Mouse (Mus musculus) stomach, postnatal 0 days (tissue): ENCODE results near the gene Taok3.

Source experiments
- CTCF ChIP-seq: IDR thresholded peaks from 2 replicates; pipeline ENCODE4 v1.5.1; 2016; ENCODE audit warnings: antibody characterized with exemption, low read depth, mild to moderate bottlenecking, moderate library complexity
- EP300 ChIP-seq: optimal IDR thresholded peaks from 2 replicates; pipeline ENCODE3; 2016; ENCODE audit warnings: antibody characterized with exemption

GRCm38 (mm10) chr5:117175896-117176295 lies 56.0 kb downstream of the Taok3 start:
- TF ChIP-seq CTCF (no peak), EP300 (no peak)
